Mouse (Mus musculus) hindbrain, embryonic 15.5 days (tissue): ENCODE data around the gene Gm14781. TPM values are rescaled to one million over a fixed set of nuclear protein-coding genes. Genes with fewer than 3 reads are reported as not detected.
"Not testable (repeated sequence)": the region's sequence is repeated elsewhere in the genome, so short reads cannot be mapped to it uniquely, and the experiment has no call there.

ENCODE experiments used
- ATAC-seq: fragments of 200-750 bp; cut with Nextera tagmentation; 2 replicates; pipeline ENCODE4 v1.8.0; 2017; ENCODE audit warnings: low read depth, moderate number of reproducible peaks, moderate TSS enrichment; ENCODE audit not compliant: low FRiP score
- H3K27ac ChIP-seq: fragments of 300-500 bp; sonication (generic); replicated peaks from 2 replicates; pipeline ENCODE4 v1.5.1; 2015; ENCODE audit warnings: mild to moderate bottlenecking, inconsistent platforms
- H3K27me3 ChIP-seq: fragments of 300-500 bp; sonication (generic); 2 replicates; pipeline ENCODE4 v1.6.1; 2015; ENCODE audit warnings: control low read depth, inconsistent platforms
- H3K36me3 ChIP-seq: fragments of 300-500 bp; sonication (generic); 2 replicates; pipeline ENCODE4 v1.6.1; 2015; ENCODE audit warnings: control low read depth, inconsistent platforms
- H3K4me1 ChIP-seq: fragments of 300-500 bp; sonication (generic); replicated peaks from 2 replicates; pipeline ENCODE4 v1.6.1; 2015; ENCODE audit warnings: control low read depth, inconsistent platforms
- H3K4me2 ChIP-seq: fragments of 300-500 bp; sonication (generic); 2 replicates; pipeline ENCODE4 v1.6.1; 2015; ENCODE audit warnings: moderate library complexity, mild to moderate bottlenecking, inconsistent platforms
- H3K4me3 ChIP-seq: fragments of 300-500 bp; sonication (generic); 2 replicates; pipeline ENCODE4 v1.5.1; 2015; ENCODE audit warnings: mild to moderate bottlenecking, inconsistent platforms
- H3K9ac ChIP-seq: fragments of 300-500 bp; sonication (generic); 2 replicates; pipeline ENCODE4 v1.6.1; 2015; ENCODE audit warnings: inconsistent platforms
- H3K9me3 ChIP-seq: fragments of 300-500 bp; sonication (generic); 2 replicates; pipeline ENCODE4 v1.6.1; 2016; ENCODE audit warnings: control low read depth, inconsistent platforms
- WGBS: fragments of 180-500 bp; shearing (Covaris S2); methylation state at CpG from one replicate; pipeline ENCODE4 v1.1.7; 2015; 5-methylcytosine and 5-hydroxymethylcytosine counted together
- polyA plus RNA-seq: library from polyadenylated mRNA; unstranded; fragments of >200 nt; fragmentation: Nextera tagmentation; extraction: Ambion mirVana; gene quantifications from 2 replicates; pipeline ENCODE4 v1.2.1, GENCODE M21; 2015

The Gm14781 gene
- polyA plus RNA-seq, result not detected in 2 replicates

GRCm38 (mm10) chrX:91631894-91632293, at the start of gene Gm14781:
Gene Gm14781 (plus strand): TSS chrX:91632194.
- 80% methylated on average over 1 of the region's 1 CpGs for WGBS
- H3K36me3 ChIP-seq, H3K4me3 ChIP-seq, H3K27me3 ChIP-seq, H3K4me2 ChIP-seq, H3K4me1 ChIP-seq, ATAC-seq, H3K27ac ChIP-seq, H3K9me3 ChIP-seq, H3K9ac ChIP-seq: not testable (repeated sequence)

GRCm38 (mm10) chrX:91654964-91655575, 23.1 kb downstream of the Gm14781 start:
- H3K27ac ChIP-seq, ATAC-seq, H3K36me3 ChIP-seq, H3K4me3 ChIP-seq, H3K9me3 ChIP-seq, H3K9ac ChIP-seq, H3K4me1 ChIP-seq, H3K4me2 ChIP-seq, H3K27me3 ChIP-seq: not testable (repeated sequence)

Other genes with a start within 250 kb of the Gm14781 start
- not detected in 2 replicates for gene Gm5072, start 239.7 kb upstream of the Gm14781 start, polyA plus RNA-seq
- gene Gm8914, start 152.1 kb upstream of the Gm14781 start, polyA plus RNA-seq, result not detected in 2 replicates
- gene 1700084M14Rik, start 56.3 kb upstream of the Gm14781 start, polyA plus RNA-seq, result not detected in 2 replicates
- gene Mageb5, start 150.8 kb downstream of the Gm14781 start, polyA plus RNA-seq, result not detected in 2 replicates